Mouse (Mus musculus) ES-E14 (cell line): ENCODE measurements around the gene Tufm.

Experiments
- CHD2 ChIP-seq: IDR thresholded peaks from 2 replicates; pipeline ENCODE4 v1.6.1; 2014; ENCODE audit warnings: mild to moderate bottlenecking, low read depth, low read length, inconsistent platforms
- HCFC1 ChIP-seq: IDR thresholded peaks from 2 replicates; pipeline ENCODE4 v1.6.1; 2012; ENCODE audit warnings: low read length, inconsistent platforms, borderline replicate concordance; ENCODE audit not compliant: insufficient read depth
- MAFK ChIP-seq: IDR thresholded peaks from 2 replicates; pipeline ENCODE4 v1.6.1; 2014; ENCODE audit warnings: mild to moderate bottlenecking, low read depth, low read length, inconsistent platforms; ENCODE audit not compliant: insufficient read depth
- ZC3H11A ChIP-seq: IDR thresholded peaks from 2 replicates; pipeline ENCODE4 v1.6.1; 2012; ENCODE audit warnings: low read depth, mild to moderate bottlenecking, inconsistent platforms, low read length, borderline replicate concordance
- ZNF384 ChIP-seq: IDR thresholded peaks from 2 replicates; pipeline ENCODE4 v1.6.1; 2012; ENCODE audit warnings: low read depth, low read length, inconsistent platforms

- no peak for TF ChIP-seq CHD2
- TF ChIP-seq ZNF384, result no peak
- TF ChIP-seq ZC3H11A, result no peak
- no peak for TF ChIP-seq HCFC1
- no peak for TF ChIP-seq MAFK
These were observed 31.9 kb upstream of the Tufm start for GRCm38 (mm10) chr7:126455242-126455641.
